Mouse (Mus musculus): Measurements from ENCODE around the gene Plcz1. TPM values are rescaled to one million over a fixed set of nuclear protein-coding genes. Genes with fewer than 3 reads are reported as not detected.

Plcz1 gene
- total and polyA plus RNA-seq, 2 experiments from 2014 or later: 0.33 TPM; not detected in 1

DNA sequence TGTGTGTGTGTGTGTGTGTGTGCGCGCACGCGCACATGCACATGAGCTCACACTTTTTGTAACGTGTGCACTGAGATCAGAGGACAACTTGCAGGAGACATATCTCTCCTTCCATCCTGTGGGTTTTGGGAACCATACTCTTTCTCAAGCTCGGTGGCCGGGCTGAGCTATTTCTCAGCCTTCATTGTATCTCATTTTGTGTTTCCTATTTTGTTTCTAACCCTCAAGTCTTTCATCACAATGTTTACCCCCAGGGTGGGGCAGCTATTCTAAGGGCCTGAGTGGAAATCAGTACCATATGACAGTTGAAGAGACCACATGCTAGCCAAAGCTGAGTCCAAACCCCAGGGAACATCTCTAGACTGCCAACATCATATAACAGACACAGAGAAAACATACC lies 305 bp downstream of the Plcz1 start, which contains the start of gene Capza3:
Capza3 (plus strand) TSS at position 301 of the 400 bp plus-strand sequence.
- H3K27me3 ChIP-seq (ENCODE audit: insufficient read depth, low read length): no peaks in the 10 kb centered on the region
- no peaks in the 10 kb centered on the region for H3K36me3 ChIP-seq (ENCODE audit: insufficient read depth, low read length)
- no peak within 1 kb of the TSS for H3K4me2 ChIP-seq (ENCODE audit: low read depth, low read length)
- ATAC-seq (no peak), DNase-seq (ENCODE audit: low spot score) (no peak)
- no peaks in the 10 kb centered on the region for H3K9me3 ChIP-seq (ENCODE audit: low read length)
- no peak within 1 kb of the TSS for H3K27ac ChIP-seq
- H3K4me1 ChIP-seq (ENCODE audit: insufficient read depth, low read length): no peaks in the 10 kb centered on the region
- no peak for TF ChIP-seq CTCF (IDR thresholded peaks at IDR 0.05; ENCODE audit: low read depth)
- no peak within 1 kb of the TSS for H3K9ac ChIP-seq (replicated peaks; ENCODE audit: low read length)
- H3K4me3 ChIP-seq (ENCODE audit: low read length): no peak within 1 kb of the TSS
- WGBS: 92% methylated on average over 7 of the region's 7 CpGs

DNA sequence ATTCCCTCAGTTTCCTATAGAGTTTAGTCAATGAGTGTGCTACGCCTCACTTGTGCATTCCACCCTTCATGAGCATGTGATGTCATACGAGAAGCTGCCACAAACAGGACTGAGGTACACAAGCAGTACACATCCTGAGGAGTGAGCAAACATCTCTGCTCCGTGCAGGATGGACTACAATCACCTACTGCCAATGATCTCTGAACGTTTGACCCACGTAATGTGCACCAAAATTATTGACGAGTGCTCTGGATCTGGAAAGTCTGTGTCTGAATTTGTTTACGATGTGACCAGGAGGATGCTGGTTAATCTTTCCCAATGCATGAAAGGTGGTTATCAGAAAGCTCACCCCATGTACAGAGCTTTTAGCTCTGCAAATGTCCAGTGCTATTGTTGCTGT lies 16.9 kb downstream of the Plcz1 start:
- TF ChIP-seq CTCF (IDR thresholded peaks at IDR 0.05; ENCODE audit: low read depth): no peak
- no peak for ATAC-seq
- no peak overlapping the region for H3K27ac ChIP-seq
- 84% methylated on average over 7 of the region's 7 CpGs for WGBS
- H3K9me3 ChIP-seq (ENCODE audit: low read length): no peaks in the 10 kb centered on the region
- no peak for DNase-seq (ENCODE audit: low spot score)
- no peak overlapping the region for H3K4me2 ChIP-seq (ENCODE audit: low read depth, low read length)
- H3K27me3 ChIP-seq (ENCODE audit: insufficient read depth, low read length): no peaks in the 10 kb centered on the region
- H3K36me3 ChIP-seq (ENCODE audit: insufficient read depth, low read length): no peaks in the 10 kb centered on the region
- no peak overlapping the region for H3K9ac ChIP-seq (replicated peaks; ENCODE audit: low read length)
- H3K4me1 ChIP-seq (ENCODE audit: insufficient read depth, low read length): no peaks in the 10 kb centered on the region
- no peak overlapping the region for H3K4me3 ChIP-seq (ENCODE audit: low read length)

GRCm38 (mm10) chr6:140005181-140005580 lies 36.1 kb downstream of the Plcz1 start:
- H3K4me1 ChIP-seq (ENCODE audit: insufficient read depth, low read length): no peaks in the 10 kb centered on the region
- no peak overlapping the region for H3K9ac ChIP-seq (replicated peaks; ENCODE audit: low read length)
- no peak for TF ChIP-seq CTCF (IDR thresholded peaks at IDR 0.05; ENCODE audit: low read depth)
- 78% methylated on average over 3 of the region's 3 CpGs for WGBS
- ATAC-seq: no peak
- no peaks in the 10 kb centered on the region for H3K9me3 ChIP-seq (ENCODE audit: low read length)
- no peaks in the 10 kb centered on the region for H3K36me3 ChIP-seq (ENCODE audit: insufficient read depth, low read length)
- H3K4me2 ChIP-seq (ENCODE audit: low read depth, low read length): no peak overlapping the region
- DNase-seq (ENCODE audit: low spot score): no peak
- H3K4me3 ChIP-seq (ENCODE audit: low read length): no peak overlapping the region
- no peak overlapping the region for H3K27ac ChIP-seq
- H3K27me3 ChIP-seq (ENCODE audit: insufficient read depth, low read length): no peaks in the 10 kb centered on the region

GRCm38 (mm10) chr6:139989597-139989996 lies 51.7 kb downstream of the Plcz1 start:
- no peak overlapping the region for H3K4me2 ChIP-seq (ENCODE audit: low read depth, low read length)
- ATAC-seq: no peak
- H3K36me3 ChIP-seq (ENCODE audit: insufficient read depth, low read length): no peaks in the 10 kb centered on the region
- H3K27ac ChIP-seq: no peak overlapping the region
- H3K9me3 ChIP-seq (ENCODE audit: low read length): no peaks in the 10 kb centered on the region
- H3K4me1 ChIP-seq (ENCODE audit: insufficient read depth, low read length): no peaks in the 10 kb centered on the region
- H3K27me3 ChIP-seq (ENCODE audit: insufficient read depth, low read length): no peaks in the 10 kb centered on the region
- DNase-seq (ENCODE audit: low spot score): no peak
- no peak for TF ChIP-seq CTCF (IDR thresholded peaks at IDR 0.05; ENCODE audit: low read depth)
- H3K9ac ChIP-seq (replicated peaks; ENCODE audit: low read length): no peak overlapping the region
- WGBS: 85% methylated on average over 10 of the region's 10 CpGs
- no peak overlapping the region for H3K4me3 ChIP-seq (ENCODE audit: low read length)

GRCm38 (mm10) chr6:139989075-139989474 lies 52.2 kb downstream of the Plcz1 start:
- Histone ChIP-seq H3K4me2 (ENCODE audit: low read depth, low read length) (no peak overlapping the region), H3K4me1 (ENCODE audit: insufficient read depth, low read length) (no peaks in the 10 kb centered on the region), H3K9me3 (ENCODE audit: low read length) (no peaks in the 10 kb centered on the region), H3K9ac (replicated peaks; ENCODE audit: low read length) (no peak overlapping the region), H3K4me3 (ENCODE audit: low read length) (no peak overlapping the region), H3K27me3 (ENCODE audit: insufficient read depth, low read length) (no peaks in the 10 kb centered on the region), H3K27ac (no peak overlapping the region), H3K36me3 (ENCODE audit: insufficient read depth, low read length) (no peaks in the 10 kb centered on the region)
- TF ChIP-seq CTCF (IDR thresholded peaks at IDR 0.05; ENCODE audit: low read depth): no peak
- DNase-seq (ENCODE audit: low spot score) (no peak), ATAC-seq (no peak)
- 74% methylated on average over 6 of the region's 6 CpGs for WGBS

DNA sequence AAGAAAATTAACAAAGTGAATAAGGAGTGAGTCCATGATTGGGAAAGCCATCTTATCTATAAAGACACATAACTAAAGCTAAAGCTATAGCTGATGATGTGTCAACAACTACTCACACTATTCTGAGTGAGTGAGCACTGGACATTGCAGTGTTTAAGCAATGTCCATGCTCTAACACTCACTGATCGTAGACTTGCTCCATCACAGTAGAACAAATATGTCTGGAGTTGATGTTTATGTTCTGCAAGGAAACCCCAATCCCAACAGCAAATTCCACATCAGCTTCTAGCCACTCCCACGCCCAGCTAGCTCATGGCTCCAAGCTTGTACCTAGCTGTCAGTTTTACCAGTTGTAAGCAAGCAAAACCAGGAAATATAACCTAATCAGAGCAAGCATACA lies 54.7 kb downstream of the Plcz1 start:
- H3K27me3 ChIP-seq (ENCODE audit: insufficient read depth, low read length): no peaks in the 10 kb centered on the region
- H3K4me1 ChIP-seq (ENCODE audit: insufficient read depth, low read length): no peaks in the 10 kb centered on the region
- 84% methylated on average over 2 of the region's 2 CpGs for WGBS
- H3K4me3 ChIP-seq (ENCODE audit: low read length): no peak overlapping the region
- TF ChIP-seq CTCF (IDR thresholded peaks at IDR 0.05; ENCODE audit: low read depth): no peak
- ATAC-seq: no peak
- no peak overlapping the region for H3K9ac ChIP-seq (replicated peaks; ENCODE audit: low read length)
- H3K27ac ChIP-seq: no peak overlapping the region
- no peaks in the 10 kb centered on the region for H3K9me3 ChIP-seq (ENCODE audit: low read length)
- H3K4me2 ChIP-seq (ENCODE audit: low read depth, low read length): no peak overlapping the region
- no peaks in the 10 kb centered on the region for H3K36me3 ChIP-seq (ENCODE audit: insufficient read depth, low read length)
- no peak for DNase-seq (ENCODE audit: low spot score)

- Histone ChIP-seq H3K4me3 (ENCODE audit: low read length) (no peak overlapping the region), H3K4me2 (ENCODE audit: low read depth, low read length) (no peak overlapping the region), H3K9ac (replicated peaks; ENCODE audit: low read length) (no peak overlapping the region), H3K9me3 (ENCODE audit: low read length) (no peaks in the 10 kb centered on the region), H3K4me1 (ENCODE audit: insufficient read depth, low read length) (no peaks in the 10 kb centered on the region), H3K27me3 (ENCODE audit: insufficient read depth, low read length) (no peaks in the 10 kb centered on the region), H3K27ac (no peak overlapping the region), H3K36me3 (ENCODE audit: insufficient read depth, low read length) (no peaks in the 10 kb centered on the region)
- ATAC-seq (no peak), DNase-seq (ENCODE audit: low spot score) (no peak)
- TF ChIP-seq CTCF (IDR thresholded peaks at IDR 0.05; ENCODE audit: low read depth): no peak
- WGBS: 88% methylated on average over 3 of the region's 3 CpGs
Measured at GRCm38 (mm10) chr6:139984069-139984468, 57.2 kb downstream of the Plcz1 start.
